30 mouse cellular contexts compared by ENCODE assay signal in genomic region chr1:194303951-194304350, GRCm38 (mm10).
"Had no signal": no experiment of that assay in that cellular context is flagged by ENCODE, and none has a peak within 500 bp of the region (broad histone marks: within the 10 kb centered on the region; RNA-seq: fewer than 3 reads in every experiment).

No protein-coding gene starts in this region.

- H3K4me1 ChIP-seq: limb, embryonic 12.5 days; limb, embryonic 13.5 days; limb, embryonic 15.5 days; lung, embryonic 15.5 days; midbrain, embryonic 10.5 days; midbrain, embryonic 12.5 days; midbrain, embryonic 13.5 days; midbrain, embryonic 15.5 days; neural tube, embryonic 12.5 days; neural tube, embryonic 13.5 days had no signal

- DNase-seq: left cerebral cortex, postnatal 4 days; liver; liver, embryonic 13.5 days; liver, postnatal 0 days; lung, adult 18-20 months; lung, adult 2 months; lung, embryonic 14.5 days; lung, postnatal 10 days; lung, postnatal 14 days; lung, postnatal 36 days; lung, postnatal 4 days had no signal

- H3K27ac ChIP-seq: left cerebral cortex, adult 2 months; limb, embryonic 12.5 days; limb, embryonic 13.5 days; limb, embryonic 15.5 days; liver, embryonic 12.5 days; liver, embryonic 13.5 days; liver, embryonic 14.5 days; liver, embryonic 15.5 days; lung, embryonic 15.5 days; macrophage; midbrain, embryonic 10.5 days; midbrain, embryonic 12.5 days; midbrain, embryonic 13.5 days; midbrain, embryonic 15.5 days; neural tube, embryonic 12.5 days; neural tube, embryonic 13.5 days had no signal

- H3K9me3 ChIP-seq: limb, embryonic 12.5 days; limb, embryonic 13.5 days; limb, embryonic 15.5 days; liver, embryonic 12.5 days; liver, embryonic 13.5 days; liver, embryonic 15.5 days; lung, embryonic 15.5 days; midbrain, embryonic 10.5 days; midbrain, embryonic 12.5 days; midbrain, embryonic 13.5 days; midbrain, embryonic 15.5 days; neural tube, embryonic 12.5 days; neural tube, embryonic 13.5 days had no signal

- H3K27me3 ChIP-seq: limb, embryonic 12.5 days; limb, embryonic 13.5 days; limb, embryonic 15.5 days; liver, embryonic 12.5 days; liver, embryonic 13.5 days; liver, embryonic 15.5 days; lung, embryonic 15.5 days; midbrain, embryonic 12.5 days; midbrain, embryonic 13.5 days; midbrain, embryonic 15.5 days; neural tube, embryonic 12.5 days; neural tube, embryonic 13.5 days had no signal

- H3K4me3 ChIP-seq: left cerebral cortex, adult 2 months; limb, embryonic 12.5 days; limb, embryonic 13.5 days; limb, embryonic 15.5 days; liver, embryonic 12.5 days; liver, embryonic 13.5 days; liver, embryonic 15.5 days; lung, embryonic 15.5 days; midbrain, embryonic 10.5 days; midbrain, embryonic 12.5 days; midbrain, embryonic 13.5 days; midbrain, embryonic 15.5 days; myocyte; neural tube, embryonic 12.5 days; neural tube, embryonic 13.5 days had no signal

- H3K4me2 ChIP-seq: limb, embryonic 12.5 days; limb, embryonic 13.5 days; limb, embryonic 15.5 days; liver, embryonic 11.5 days; liver, embryonic 12.5 days; liver, embryonic 13.5 days; liver, embryonic 15.5 days; lung, embryonic 14.5 days; lung, embryonic 15.5 days; midbrain, embryonic 12.5 days; midbrain, embryonic 13.5 days; midbrain, embryonic 15.5 days; neural tube, embryonic 12.5 days; neural tube, embryonic 13.5 days had no signal

- ATAC-seq: liver, postnatal 0 days; lung, postnatal 0 days; midbrain, embryonic 15.5 days; midbrain, embryonic 16.5 days had no signal

- H3K36me3 ChIP-seq: limb, embryonic 12.5 days; limb, embryonic 13.5 days; limb, embryonic 15.5 days; liver, embryonic 12.5 days; liver, embryonic 13.5 days; liver, embryonic 15.5 days; lung, embryonic 15.5 days; midbrain, embryonic 10.5 days; midbrain, embryonic 12.5 days; midbrain, embryonic 13.5 days; midbrain, embryonic 15.5 days; neural tube, embryonic 12.5 days; neural tube, embryonic 13.5 days had no signal

- H3K9ac ChIP-seq: limb, embryonic 12.5 days; limb, embryonic 13.5 days; limb, embryonic 15.5 days; liver, embryonic 12.5 days; liver, embryonic 13.5 days; liver, embryonic 14.5 days; liver, embryonic 15.5 days; liver, postnatal 0 days; lung, embryonic 14.5 days; lung, embryonic 15.5 days; midbrain, embryonic 12.5 days; midbrain, embryonic 13.5 days; midbrain, embryonic 15.5 days; neural tube, embryonic 12.5 days; neural tube, embryonic 13.5 days had no signal
